Mouse (Mus musculus) cerebellum, postnatal 10 days (tissue): ENCODE data around the gene Med21.

Experiments
- DNase-seq, 2 experiments: peaks; one replicate each; pipeline ENCODE4 v3.0.0; 2021; ENCODE audit warnings: mixed read lengths in 2 of 2

Gene Med21

GRCm38 (mm10) chr6:146685781-146686308 is 43.5 kb downstream of the Med21 start:
- DNase-seq = peak; percentile 15 to 18

GRCm38 (mm10) chr6:146686463-146687196 is 44.3 kb downstream of the Med21 start:
- DNase-seq = no peak

- DNase-seq = no peak
Observed at GRCm38 (mm10) chr6:146688010-146688409, 45.7 kb downstream of the Med21 start.

- no peak for DNase-seq
Observed at GRCm38 (mm10) chr6:146688861-146689260, 46.5 kb downstream of the Med21 start.

- DNase-seq = no peak
Observed at GRCm38 (mm10) chr6:146697767-146698166, 55.4 kb downstream of the Med21 start.

GRCm38 (mm10) chr6:146698376-146698775 is 56.0 kb downstream of the Med21 start:
- DNase-seq = no peak
